19 mouse cellular contexts compared by ENCODE assay signal in genomic region chr1:75570403-75570802, GRCm38 (mm10). TPM values are rescaled to one million over a fixed set of nuclear protein-coding genes. Genes with fewer than 3 reads are reported as not detected.
DNase-seq lines count a peak whose midpoint lies in the region; ATAC-seq and TF ChIP-seq lines count a peak whose summit lies in the region.
"Had no signal": no experiment of that assay in that cellular context is flagged by ENCODE, and none has a peak within 500 bp of the region (broad histone marks: within the 10 kb centered on the region; RNA-seq: fewer than 3 reads in every experiment).

No protein-coding gene starts in this region.

- intact Hi-C loops in heart, adult 2 months (cut with DNase I), result no loop called here
- intact Hi-C loops in heart, postnatal 25 days (cut with DNase I), result no loop called here
- intact Hi-C loops in heart, postnatal 10 days (cut with DNase I), result loop anchor here (2.0 kb wide), 1 partner anchor 26 kb away; no protein-coding TSS in a partner anchor

- H3K4me1 ChIP-seq in heart, adult 2 months (ENCODE audit: control insufficient read depth, insufficient read depth, low read length), result no peaks in the 10 kb centered on the region; the same call in 1 of the 2 replicates
- peaks cover 34% of the 10 kb centered on the region for H3K4me1 ChIP-seq in heart, embryonic 13.5 days
- H3K4me1 ChIP-seq in heart, embryonic 14.5 days (ENCODE audit: control insufficient read depth in 2 of 2, insufficient read depth in 2 of 2, low read length in 2 of 2), result peaks cover 19 to 24% of the 10 kb centered on the region in 2 experiments
- H3K4me1 ChIP-seq: embryonic facial prominence, embryonic 13.5 days; intestine, embryonic 15.5 days had no signal

- DNase-seq in heart, adult 2 months, result peak in 1 of 2 experiments; percentile 46
- DNase-seq in heart, postnatal 25 days (ENCODE audit: low spot score), result no peak
- DNase-seq in heart, postnatal 10 days, result peak; percentile 51 to 60
- no peak for DNase-seq in lung, postnatal 36 days
- DNase-seq in cerebellum, postnatal 36 days, result no peak
- DNase-seq: adrenal gland, adult 2 months; adrenal gland, postnatal 25 days; cerebellum, adult 18-20 months; cerebellum, postnatal 14 days; forebrain, postnatal 0 days; gastrocnemius, postnatal 14 days; kidney, adult 18-20 months had no signal

- H3K9ac ChIP-seq in heart, adult 2 months (ENCODE audit: low read depth, low read length), result no peak overlapping the region
- H3K9ac ChIP-seq in heart, embryonic 13.5 days, result peak overlapping the region; percentile 40
- H3K9ac ChIP-seq in heart, embryonic 14.5 days (ENCODE audit: low read length), result no peak overlapping the region
- H3K9ac ChIP-seq: embryonic facial prominence, embryonic 13.5 days; forebrain, embryonic 13.5 days; forebrain, postnatal 0 days; hindbrain, embryonic 14.5 days; intestine, embryonic 15.5 days had no signal

- peak; percentile 27 for TF ChIP-seq CTCF in heart, adult 2 months (IDR thresholded peaks at IDR 0.05)

- H3K79me2 ChIP-seq in heart, adult 2 months (replicated peaks; ENCODE audit: control insufficient read depth, insufficient read depth, low read length), result no peaks in the 10 kb centered on the region

- no peaks in the 10 kb centered on the region for H3K27me3 ChIP-seq in heart, adult 2 months (ENCODE audit: control insufficient read depth, insufficient read depth, low read length)
- 0 out of 2 replicates have a peak, but pooled peaks cover 3% of the 10 kb centered on the region for H3K27me3 ChIP-seq in heart, embryonic 13.5 days (replicated peaks)
- no peaks in the 10 kb centered on the region for H3K27me3 ChIP-seq in heart, embryonic 14.5 days (ENCODE audit: control insufficient read depth, insufficient read depth, low read length)
- H3K27me3 ChIP-seq: embryonic facial prominence, embryonic 13.5 days; forebrain, embryonic 13.5 days; intestine, embryonic 15.5 days had no signal

- no peak overlapping the region for H3K4me3 ChIP-seq in heart, adult 2 months
- no peak overlapping the region for H3K4me3 ChIP-seq in heart, embryonic 13.5 days
- H3K4me3 ChIP-seq in heart, embryonic 14.5 days (ENCODE audit: control insufficient read depth in 1 of 2, insufficient read depth in 1 of 2, low read depth in 1 of 2, low read length in 2 of 2), result no peak overlapping the region
- H3K4me3 ChIP-seq: embryonic facial prominence, embryonic 13.5 days; forebrain, embryonic 13.5 days; hindbrain, embryonic 10.5 days; intestine, embryonic 15.5 days had no signal

- no peaks in the 10 kb centered on the region for H3K36me3 ChIP-seq in heart, adult 2 months (ENCODE audit: control insufficient read depth, insufficient read depth, low read length)
- H3K36me3 ChIP-seq in heart, embryonic 13.5 days, result no peaks in the 10 kb centered on the region
- no peaks in the 10 kb centered on the region for H3K36me3 ChIP-seq in heart, embryonic 14.5 days (ENCODE audit: control insufficient read depth, insufficient read depth, low read length)
- H3K36me3 ChIP-seq: embryonic facial prominence, embryonic 13.5 days; hindbrain, embryonic 10.5 days; intestine, embryonic 15.5 days had no signal

- no peak for TF ChIP-seq EP300 in heart, adult 2 months (IDR thresholded peaks at IDR 0.05; ENCODE audit: insufficient read depth, low read depth, low read length)

- H3K9me3 ChIP-seq in heart, embryonic 13.5 days, result no peaks in the 10 kb centered on the region
- H3K9me3 ChIP-seq in heart, embryonic 14.5 days (ENCODE audit: control insufficient read depth, low read length), result no peaks in the 10 kb centered on the region
- H3K9me3 ChIP-seq: embryonic facial prominence, embryonic 13.5 days; forebrain, embryonic 13.5 days; hindbrain, embryonic 10.5 days; intestine, embryonic 15.5 days had no signal

- peak overlapping the region; percentile 52 for H3K27ac ChIP-seq in heart, adult 2 months
- peak overlapping the region; percentile 85 for H3K27ac ChIP-seq in heart, embryonic 13.5 days (replicated peaks)
- H3K27ac ChIP-seq in heart, embryonic 14.5 days (replicated peaks in 1 of 2; ENCODE audit: control insufficient read depth in 1 of 2, insufficient read depth in 1 of 2, low read depth in 2 of 2, low read length in 2 of 2), result peak overlapping the region; percentile 79 to 82
- H3K27ac ChIP-seq: embryonic facial prominence, embryonic 13.5 days; forebrain, embryonic 13.5 days; hindbrain, embryonic 10.5 days; hindbrain, embryonic 14.5 days; intestine, embryonic 15.5 days had no signal

- no peak for ATAC-seq in heart, embryonic 13.5 days (ENCODE audit: extremely low read depth, insufficient number of reproducible peaks, low FRiP score, low TSS enrichment)
- ATAC-seq in heart, embryonic 14.5 days (ENCODE audit: insufficient number of reproducible peaks, insufficient read depth, low FRiP score, low read depth), result no peak
- ATAC-seq: forebrain, embryonic 13.5 days; forebrain, postnatal 0 days; intestine, embryonic 15.5 days had no signal

- 46% methylated on average over 6 of the region's 6 CpGs for WGBS in heart, adult 2 months
- 42% methylated on average over 6 of the region's 6 CpGs for whole genome bisulfite sequencing in heart, embryonic 13.5 days
- WGBS in heart, embryonic 14.5 days, result 41% methylated on average over 6 of the region's 6 CpGs

- no peak overlapping the region; the same call in 1 of the 2 replicates for H3K4me2 ChIP-seq in heart, embryonic 13.5 days
- H3K4me2 ChIP-seq in heart, embryonic 14.5 days (ENCODE audit: low read length), result no peak overlapping the region
- H3K4me2 ChIP-seq: embryonic facial prominence, embryonic 13.5 days; forebrain, embryonic 13.5 days; hindbrain, embryonic 14.5 days; intestine, embryonic 15.5 days had no signal

- TF ChIP-seq POLR2A in heart, adult 2 months (IDR thresholded peaks at IDR 0.05; ENCODE audit: insufficient read depth, low read depth, low read length), result no peak

RNA-seq across cellular contexts. Expression of gene Slc4a3, which starts 24.3 kb away (rescaled TPM):
- 100 to 1,000 TPM; 241 to 300 TPM for total RNA-seq in heart, adult 2 months (2021)
- 182 and 222 TPM in 2 replicates for polyA plus RNA-seq in heart, adult 2 months (2012; rRNA removed)
- 100 to 1,000 TPM; 220 to 242 TPM for total RNA-seq in heart, postnatal 25 days (2021)
- 25.3 and 25.4 TPM in 2 replicates for polyA plus RNA-seq in heart, embryonic 13.5 days (2015; fragmentation: Nextera tagmentation; extraction: Ambion mirVana)
- polyA plus RNA-seq in heart, embryonic 14.5 days (2014; fragmentation: Nextera tagmentation; extraction: Ambion mirVana), result 20.8 and 24.2 TPM in 2 replicates
- total RNA-seq in heart, postnatal 10 days (2021), result 100 to 1,000 TPM; 128 to 149 TPM

RNA-seq across cellular contexts. Expression of gene Stk11ip, which starts 49.1 kb away (rescaled TPM):
- 1 to 10 TPM; 7.3 to 7.7 TPM for total RNA-seq in heart, adult 2 months (2021)
- 12.9 and 19.8 TPM in 2 replicates for polyA plus RNA-seq in heart, adult 2 months (2012; rRNA removed)
- 1 to 10 TPM; 8.9 to 9.2 TPM for total RNA-seq in heart, postnatal 25 days (2021)
- polyA plus RNA-seq in heart, embryonic 13.5 days (2015; fragmentation: Nextera tagmentation; extraction: Ambion mirVana), result 11.3 and 12.6 TPM in 2 replicates
- polyA plus RNA-seq in heart, embryonic 14.5 days (2014; fragmentation: Nextera tagmentation; extraction: Ambion mirVana), result 11.3 and 11.8 TPM in 2 replicates
- 10 to 100 TPM; 12.7 to 13.9 TPM for total RNA-seq in heart, postnatal 10 days (2021)

Comparison
In these comparisons a context has a peak if more than half of its experiments do, and no peak if none do; other contexts are left out.
1. DNase-seq: peak in heart, postnatal 10 days (2 of 2); none in heart, postnatal 25 days (single experiment), lung, postnatal 36 days (single experiment) and cerebellum, postnatal 36 days (0 of 2).
2. Peak in every context shown above with its lines, with median percentiles within 50 percentile points of each other: H3K27ac ChIP-seq.